Mouse (Mus musculus): ENCODE measurements around the gene Tcf7l1. TPM values are rescaled to one million over a fixed set of nuclear protein-coding genes. Genes with fewer than 3 reads are reported as not detected.

Gene Tcf7l1
- polyA plus RNA-seq, 1 experiment from 2014 or later: 5.7 TPM

DNA sequence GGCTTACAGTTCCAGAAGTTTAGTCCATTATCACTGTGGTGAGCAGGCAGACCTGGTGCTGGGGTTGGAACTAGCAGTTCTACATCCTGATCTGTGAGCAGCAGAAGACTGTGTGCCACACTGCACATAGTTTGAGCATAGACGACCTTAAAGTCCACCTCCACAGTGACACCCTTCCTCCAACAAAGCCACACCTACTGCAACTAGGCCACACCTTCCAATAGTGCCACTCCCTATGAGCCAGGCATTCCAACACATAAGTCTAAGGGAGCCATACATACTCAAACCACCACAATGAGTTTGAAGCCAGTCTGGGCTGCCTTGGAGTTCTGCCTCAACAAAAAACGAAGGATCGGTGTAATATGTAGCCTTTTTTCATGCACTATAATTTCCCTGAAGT is 55.7 kb downstream of the Tcf7l1 start:
- peaks cover 15% of the 10 kb centered on the region for H3K4me1 ChIP-seq (ENCODE audit: insufficient read depth)
- no peak overlapping the region for H3K4me2 ChIP-seq (ENCODE audit: low read depth, low read length)
- no peak for ATAC-seq
- no peaks in the 10 kb centered on the region for H3K27me3 ChIP-seq (ENCODE audit: insufficient read depth, low read length)
- no peak overlapping the region for H3K9ac ChIP-seq (replicated peaks)
- H3K4me3 ChIP-seq (ENCODE audit: low read depth, low read length): no peak overlapping the region
- H3K27ac ChIP-seq (ENCODE audit: low read depth): no peak overlapping the region
- no peaks in the 10 kb centered on the region; the same call in 1 of the 2 replicates for H3K9me3 ChIP-seq (ENCODE audit: low read length)
- DNase-seq: no peak
- no peak for TF ChIP-seq EP300 (IDR thresholded peaks at IDR 0.05; ENCODE audit: low read depth)
- no peak for TF ChIP-seq CTCF (IDR thresholded peaks at IDR 0.05; ENCODE audit: low read depth)
- WGBS (ENCODE audit: insufficient replicate concordance): 79% methylated on average over 3 of the region's 3 CpGs
- no peaks in the 10 kb centered on the region for H3K36me3 ChIP-seq (replicated peaks; ENCODE audit: insufficient read depth, low read length)

DNA sequence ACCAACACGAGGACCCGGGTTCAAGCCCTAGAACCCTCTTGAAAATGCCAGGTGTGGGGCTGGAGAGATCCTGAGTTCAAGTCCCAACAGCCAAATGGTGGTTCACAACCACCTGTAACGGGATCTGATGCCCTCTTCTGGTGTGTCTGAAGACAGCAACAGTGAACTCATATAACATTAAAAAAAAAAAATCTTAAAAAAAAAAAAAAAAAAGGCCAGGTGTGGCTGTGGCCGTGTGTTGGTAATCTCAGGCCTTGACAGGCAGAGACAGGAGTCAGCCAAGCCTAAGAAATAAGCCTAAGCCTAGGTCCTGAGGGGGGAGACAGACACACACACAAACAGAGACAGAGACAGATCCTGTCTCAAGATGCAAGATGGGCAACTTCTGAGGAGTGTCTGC is 56.9 kb downstream of the Tcf7l1 start:
- H3K9ac ChIP-seq (replicated peaks): no peak overlapping the region
- DNase-seq: no peak
- no peak overlapping the region for H3K4me2 ChIP-seq (ENCODE audit: low read depth, low read length)
- peaks cover 11% of the 10 kb centered on the region for H3K4me1 ChIP-seq (ENCODE audit: insufficient read depth)
- no peak for TF ChIP-seq CTCF (IDR thresholded peaks at IDR 0.05; ENCODE audit: low read depth)
- TF ChIP-seq EP300 (IDR thresholded peaks at IDR 0.05; ENCODE audit: low read depth): no peak
- no peak for ATAC-seq
- WGBS (ENCODE audit: insufficient replicate concordance): 78% methylated on average over 4 of the region's 4 CpGs
- H3K9me3 ChIP-seq (ENCODE audit: low read length): no peaks in the 10 kb centered on the region; the same call in 1 of the 2 replicates
- H3K36me3 ChIP-seq (replicated peaks; ENCODE audit: insufficient read depth, low read length): no peaks in the 10 kb centered on the region
- no peak overlapping the region for H3K27ac ChIP-seq (ENCODE audit: low read depth)
- no peaks in the 10 kb centered on the region for H3K27me3 ChIP-seq (ENCODE audit: insufficient read depth, low read length)
- no peak overlapping the region for H3K4me3 ChIP-seq (ENCODE audit: low read depth, low read length)

GRCm38 (mm10) chr6:72730560-72730849 is 58.5 kb downstream of the Tcf7l1 start:
- H3K27ac ChIP-seq (ENCODE audit: low read depth): no peak overlapping the region
- no peaks in the 10 kb centered on the region for H3K36me3 ChIP-seq (replicated peaks; ENCODE audit: insufficient read depth, low read length)
- 77% methylated on average over 8 of the region's 8 CpGs for WGBS (ENCODE audit: insufficient replicate concordance)
- TF ChIP-seq EP300 (IDR thresholded peaks at IDR 0.05; ENCODE audit: low read depth) (no peak), CTCF (IDR thresholded peaks at IDR 0.05; ENCODE audit: low read depth) (no peak)
- no peak overlapping the region for H3K4me2 ChIP-seq (ENCODE audit: low read depth, low read length)
- ATAC-seq: no peak
- H3K4me3 ChIP-seq (ENCODE audit: low read depth, low read length): no peak overlapping the region
- DNase-seq: no peak
- H3K9me3 ChIP-seq (ENCODE audit: low read length): no peaks in the 10 kb centered on the region; the same call in 1 of the 2 replicates
- H3K9ac ChIP-seq (replicated peaks): no peak overlapping the region
- peaks cover 9% of the 10 kb centered on the region for H3K4me1 ChIP-seq (ENCODE audit: insufficient read depth)
- no peaks in the 10 kb centered on the region for H3K27me3 ChIP-seq (ENCODE audit: insufficient read depth, low read length)

DNA sequence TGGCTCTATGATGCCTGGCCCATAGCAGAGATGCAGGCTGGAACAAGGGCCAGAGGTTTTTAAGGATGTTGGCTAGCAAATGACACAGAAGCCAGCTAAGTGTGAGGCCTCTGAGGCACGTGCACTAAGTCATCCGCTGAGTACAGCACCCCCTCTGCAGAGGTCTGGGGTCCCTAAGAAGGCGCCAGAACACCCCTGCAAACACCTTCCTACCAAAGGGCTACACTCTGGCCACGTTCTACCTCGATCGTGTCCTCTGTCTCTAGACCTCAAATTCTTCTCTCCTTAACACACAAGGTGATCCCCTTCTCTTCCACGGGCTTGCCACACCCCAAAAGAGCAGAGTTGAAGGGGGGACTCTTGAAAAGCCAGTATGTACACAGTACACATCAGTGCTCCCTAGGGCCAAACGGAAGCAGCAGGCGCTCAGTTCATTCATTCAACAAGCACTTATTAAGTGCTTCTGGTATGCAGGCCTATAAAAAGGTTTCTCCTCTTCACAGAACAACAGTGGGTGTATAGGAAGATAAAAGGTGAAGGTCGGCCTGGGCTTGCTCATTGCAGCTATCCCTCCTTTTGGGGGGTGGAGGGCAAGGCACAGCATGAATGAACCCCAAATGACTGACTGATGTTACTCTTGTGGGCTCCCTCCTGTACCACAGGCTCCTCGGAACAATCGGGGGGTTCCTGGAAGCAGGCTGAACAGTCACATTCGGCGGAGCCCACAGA is 59.1 kb downstream of the Tcf7l1 start:
- H3K4me3 ChIP-seq (ENCODE audit: low read depth, low read length): no peak overlapping the region
- no peaks in the 10 kb centered on the region for H3K36me3 ChIP-seq (replicated peaks; ENCODE audit: insufficient read depth, low read length)
- no peak overlapping the region for H3K4me2 ChIP-seq (ENCODE audit: low read depth, low read length)
- WGBS (ENCODE audit: insufficient replicate concordance): 76% methylated on average over 14 of the region's 14 CpGs
- DNase-seq (no peak), ATAC-seq (no peak)
- no peak overlapping the region for H3K9ac ChIP-seq (replicated peaks)
- H3K4me1 ChIP-seq (ENCODE audit: insufficient read depth): peaks cover 4% of the 10 kb centered on the region
- no peak overlapping the region for H3K27ac ChIP-seq (ENCODE audit: low read depth)
- TF ChIP-seq EP300 (IDR thresholded peaks at IDR 0.05; ENCODE audit: low read depth): no peak
- no peak for TF ChIP-seq CTCF (IDR thresholded peaks at IDR 0.05; ENCODE audit: low read depth)
- H3K9me3 ChIP-seq (ENCODE audit: low read length): no peaks in the 10 kb centered on the region; the same call in 1 of the 2 replicates
- H3K27me3 ChIP-seq (ENCODE audit: insufficient read depth, low read length): no peaks in the 10 kb centered on the region

DNA sequence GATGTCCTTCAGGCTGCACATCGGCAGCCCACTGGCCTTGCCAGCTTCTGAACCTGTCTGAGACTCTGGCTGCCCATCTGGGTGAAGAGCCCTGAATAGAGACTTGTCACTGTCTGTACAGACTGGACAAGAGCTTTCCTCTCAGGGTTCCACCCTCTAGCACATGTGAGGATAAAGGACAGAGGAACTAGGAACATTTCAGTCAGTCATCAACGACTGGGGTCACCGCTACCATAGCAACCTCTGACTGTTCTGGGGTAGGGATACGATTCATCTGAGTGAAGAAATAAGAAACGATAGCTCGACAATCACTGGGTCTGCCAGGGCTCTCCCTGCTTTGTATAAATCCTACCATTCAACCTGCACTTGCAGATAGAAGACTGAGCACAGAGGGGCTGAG is 61.2 kb downstream of the Tcf7l1 start:
- Histone ChIP-seq H3K27ac (ENCODE audit: low read depth) (no peak overlapping the region), H3K27me3 (ENCODE audit: insufficient read depth, low read length) (no peaks in the 10 kb centered on the region), H3K36me3 (replicated peaks; ENCODE audit: insufficient read depth, low read length) (no peaks in the 10 kb centered on the region), H3K9me3 (ENCODE audit: low read length) (no peaks in the 10 kb centered on the region), H3K9ac (replicated peaks) (no peak overlapping the region), H3K4me2 (ENCODE audit: low read depth, low read length) (no peak overlapping the region), H3K4me1 (ENCODE audit: insufficient read depth) (no peaks in the 10 kb centered on the region; the same call in 1 of the 2 replicates), H3K4me3 (ENCODE audit: low read depth, low read length) (no peak overlapping the region)
- WGBS (ENCODE audit: insufficient replicate concordance): 64% methylated on average over 6 of the region's 6 CpGs
- TF ChIP-seq EP300 (IDR thresholded peaks at IDR 0.05; ENCODE audit: low read depth): no peak
- no peak for TF ChIP-seq CTCF (IDR thresholded peaks at IDR 0.05; ENCODE audit: low read depth)
- no peak for ATAC-seq
- no peak for DNase-seq

DNA sequence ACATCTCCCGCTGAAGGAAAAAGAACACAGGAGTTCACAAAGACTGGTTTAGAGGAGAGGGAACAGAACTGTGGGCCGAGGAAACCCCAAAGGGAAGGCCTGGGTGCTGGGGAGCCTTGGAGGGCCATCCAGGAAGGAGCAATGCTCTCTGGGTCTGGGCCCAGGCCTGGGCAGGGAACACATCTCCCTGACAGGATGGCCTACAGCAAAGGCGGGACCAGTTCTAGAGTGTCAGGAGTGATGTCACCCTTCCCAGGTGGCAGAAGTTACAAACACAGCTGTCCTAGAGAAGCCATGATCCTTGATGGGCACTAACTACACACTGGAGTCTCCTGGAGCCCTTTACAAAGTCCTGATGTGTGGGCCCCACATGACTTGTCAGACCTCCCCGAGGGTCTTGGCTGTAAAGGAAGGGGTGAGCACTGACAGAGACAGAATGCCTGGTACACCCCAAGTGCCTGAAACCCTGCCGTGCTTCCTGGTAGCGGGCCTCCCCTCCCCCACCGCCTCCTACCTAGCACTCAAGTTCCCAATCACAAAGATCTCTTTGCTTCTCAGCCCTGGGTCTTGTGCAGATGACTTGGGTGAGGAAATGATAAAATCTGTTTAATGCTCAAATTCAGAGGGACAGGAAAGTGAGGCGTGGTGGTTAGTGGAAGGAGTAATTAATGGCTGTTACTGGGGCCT is 64.4 kb downstream of the Tcf7l1 start:
- H3K9me3 ChIP-seq (ENCODE audit: low read length): no peaks in the 10 kb centered on the region
- 51% methylated on average over 8 of the region's 8 CpGs for WGBS (ENCODE audit: insufficient replicate concordance)
- no peak overlapping the region for H3K4me2 ChIP-seq (ENCODE audit: low read depth, low read length)
- DNase-seq (no peak), ATAC-seq (peak; percentile 66; the same call in 1 of the 2 replicates)
- H3K27me3 ChIP-seq (ENCODE audit: insufficient read depth, low read length): no peaks in the 10 kb centered on the region
- peak overlapping the region; percentile 34; the same call in 1 of the 2 replicates for H3K27ac ChIP-seq (ENCODE audit: low read depth)
- TF ChIP-seq CTCF (IDR thresholded peaks at IDR 0.05; ENCODE audit: low read depth) (no peak), EP300 (IDR thresholded peaks at IDR 0.05; ENCODE audit: low read depth) (no peak)
- no peak overlapping the region for H3K9ac ChIP-seq (replicated peaks)
- H3K4me3 ChIP-seq (ENCODE audit: low read depth, low read length): no peak overlapping the region
- no peaks in the 10 kb centered on the region for H3K36me3 ChIP-seq (replicated peaks; ENCODE audit: insufficient read depth, low read length)
- no peaks in the 10 kb centered on the region; the same call in 1 of the 2 replicates for H3K4me1 ChIP-seq (ENCODE audit: insufficient read depth)
